12 mouse cellular contexts compared by ENCODE assay signal in genomic region chr12:4117579-4117978, GRCm38 (mm10). TPM values are rescaled to one million over a fixed set of nuclear protein-coding genes. Genes with fewer than 3 reads are reported as not detected.
A peak's percentile ranks its signal among the peaks of the same experiment; 100 is the strongest.
DNase-seq lines count a peak whose midpoint lies in the region; ATAC-seq and TF ChIP-seq lines count a peak whose summit lies in the region.
"Had no signal": no experiment of that assay in that cellular context is flagged by ENCODE, and none has a peak within 500 bp of the region (broad histone marks: within the 10 kb centered on the region; RNA-seq: fewer than 3 reads in every experiment).

No protein-coding gene starts in this region.

- no peak overlapping the region for H3K4me2 ChIP-seq in forebrain, postnatal 0 days (ENCODE audit: low read depth)
- H3K4me2 ChIP-seq in forebrain, embryonic 11.5 days (ENCODE audit: low read depth, low read length, severe bottlenecking) = no peak overlapping the region
- no peak overlapping the region for H3K4me2 ChIP-seq in limb, embryonic 13.5 days (replicated peaks)

- no peak for DNase-seq in forebrain, postnatal 0 days
- no peak for DNase-seq in forebrain, embryonic 11.5 days (ENCODE audit: low spot score)
- DNase-seq in limb, embryonic 10.5 days (ENCODE audit: low spot score) = no peak
- DNase-seq in left cerebral cortex, postnatal 14 days (ENCODE audit: low spot score in 2 of 2) = peak; percentile 73 to 81
- DNase-seq in right cerebral cortex, postnatal 4 days = peak; percentile 40
- no peak for DNase-seq in kidney, adult 8-10 months
- no peak for DNase-seq in cerebellum, postnatal 4 days (ENCODE audit: low spot score in 2 of 2)
- DNase-seq: cerebellum, adult 18-20 months; gastrocnemius, postnatal 14 days; kidney, postnatal 25 days had no signal

- peak; percentile 70 for ATAC-seq in forebrain, postnatal 0 days
- ATAC-seq in forebrain, embryonic 11.5 days (replicated peaks; ENCODE audit: low FRiP score) = no peak
- ATAC-seq in limb, embryonic 13.5 days (ENCODE audit: low FRiP score, low read depth) = peak; percentile 44

- no peak overlapping the region for H3K9ac ChIP-seq in forebrain, postnatal 0 days
- H3K9ac ChIP-seq in forebrain, embryonic 11.5 days (ENCODE audit: low read length) = no peak overlapping the region
- H3K9ac ChIP-seq in limb, embryonic 13.5 days = no peak overlapping the region
- H3K9ac ChIP-seq: liver, embryonic 14.5 days had no signal

- H3K4me3 ChIP-seq in forebrain, postnatal 0 days (ENCODE audit: low read depth, low read length) = no peak overlapping the region
- no peak overlapping the region for H3K4me3 ChIP-seq in forebrain, embryonic 11.5 days (ENCODE audit: low read depth, low read length)
- H3K4me3 ChIP-seq in limb, embryonic 13.5 days = no peak overlapping the region
- no peak overlapping the region for H3K4me3 ChIP-seq in limb, embryonic 10.5 days

- TF ChIP-seq CTCF in forebrain, postnatal 0 days (IDR thresholded peaks at IDR 0.05; ENCODE audit: low read depth) = no peak

- H3K4me1 ChIP-seq in forebrain, postnatal 0 days (ENCODE audit: insufficient read depth) = no peaks in the 10 kb centered on the region
- no peaks in the 10 kb centered on the region for H3K4me1 ChIP-seq in forebrain, embryonic 11.5 days (replicated peaks; ENCODE audit: control insufficient read depth, insufficient read depth, low read length)
- H3K4me1 ChIP-seq in limb, embryonic 13.5 days = no peaks in the 10 kb centered on the region
- peaks cover under 1% of the 10 kb centered on the region; the same call in 1 of the 2 replicates for H3K4me1 ChIP-seq in limb, embryonic 10.5 days

- WGBS in forebrain, postnatal 0 days = 64% methylated on average over 4 of the region's 4 CpGs
- WGBS in forebrain, embryonic 11.5 days = 78% methylated on average over 4 of the region's 4 CpGs
- WGBS in limb, embryonic 13.5 days = 60% methylated on average over 4 of the region's 4 CpGs
- 80% methylated on average over 4 of the region's 4 CpGs for WGBS in limb, embryonic 10.5 days

- no peaks in the 10 kb centered on the region for H3K27me3 ChIP-seq in forebrain, postnatal 0 days (ENCODE audit: insufficient read depth, low read length)
- no peaks in the 10 kb centered on the region for H3K27me3 ChIP-seq in forebrain, embryonic 11.5 days (ENCODE audit: control insufficient read depth, insufficient read depth, low read length)
- H3K27me3 ChIP-seq in limb, embryonic 13.5 days = no peaks in the 10 kb centered on the region
- H3K27me3 ChIP-seq in limb, embryonic 10.5 days (ENCODE audit: low read depth, poor library complexity, severe bottlenecking) = no peaks in the 10 kb centered on the region

- intact Hi-C loops in left cerebral cortex, postnatal 14 days (cut with DNase I) = no loop called here

- peaks cover 7% of the 10 kb centered on the region for H3K36me3 ChIP-seq in forebrain, postnatal 0 days (ENCODE audit: insufficient read depth)
- no peaks in the 10 kb centered on the region for H3K36me3 ChIP-seq in forebrain, embryonic 11.5 days (ENCODE audit: control insufficient read depth, insufficient read depth, low read length)
- peaks cover 4% of the 10 kb centered on the region for H3K36me3 ChIP-seq in limb, embryonic 13.5 days
- no peaks in the 10 kb centered on the region for H3K36me3 ChIP-seq in limb, embryonic 10.5 days

- H3K9me3 ChIP-seq in forebrain, postnatal 0 days (ENCODE audit: low read length) = no peaks in the 10 kb centered on the region
- no peaks in the 10 kb centered on the region for H3K9me3 ChIP-seq in forebrain, embryonic 11.5 days (ENCODE audit: control insufficient read depth, low read length)
- no peaks in the 10 kb centered on the region for H3K9me3 ChIP-seq in limb, embryonic 13.5 days
- H3K9me3 ChIP-seq in limb, embryonic 10.5 days (replicated peaks) = no peaks in the 10 kb centered on the region

- peak overlapping the region; percentile 35 for H3K27ac ChIP-seq in forebrain, postnatal 0 days (ENCODE audit: low read depth, low read length)
- H3K27ac ChIP-seq in forebrain, embryonic 11.5 days (ENCODE audit: low read depth, low read length) = no peak overlapping the region
- no peak overlapping the region for H3K27ac ChIP-seq in limb, embryonic 13.5 days
- no peak overlapping the region for H3K27ac ChIP-seq in limb, embryonic 10.5 days
- H3K27ac ChIP-seq: liver, embryonic 14.5 days had no signal

RNA-seq across cellular contexts. Expression of gene Adcy3, which starts 15.3 kb away (rescaled TPM):
- 25.7 and 29.7 TPM in 2 replicates for total RNA-seq in forebrain, postnatal 0 days (2014; rRNA removed)
- polyA plus RNA-seq in forebrain, postnatal 0 days (2015; fragmentation: Nextera tagmentation; extraction: Ambion mirVana) = 6.9 and 10.2 TPM in 2 replicates
- 5.1 and 6.1 TPM in 2 replicates for polyA plus RNA-seq in forebrain, embryonic 11.5 days (2014; fragmentation: Nextera tagmentation; extraction: Ambion mirVana)
- 12.1 and 12.4 TPM in 2 replicates for polyA plus RNA-seq in limb, embryonic 13.5 days (2015; fragmentation: Nextera tagmentation; extraction: Ambion mirVana)
- 8.1 and 8.4 TPM in 2 replicates for polyA plus RNA-seq in limb, embryonic 10.5 days (2016; fragmentation: Nextera tagmentation; extraction: Ambion mirVana)
- total RNA-seq in left cerebral cortex, postnatal 14 days (2021) = 10 to 100 TPM; 54.3 to 57.5 TPM

RNA-seq across cellular contexts. Expression of gene Dnajc27, which starts 35.2 kb away (rescaled TPM):
- total RNA-seq in forebrain, postnatal 0 days (2014; rRNA removed) = 33.8 and 37.4 TPM in 2 replicates
- 13.1 and 19.2 TPM in 2 replicates for polyA plus RNA-seq in forebrain, postnatal 0 days (2015; fragmentation: Nextera tagmentation; extraction: Ambion mirVana)
- 12.9 and 14.9 TPM in 2 replicates for polyA plus RNA-seq in forebrain, embryonic 11.5 days (2014; fragmentation: Nextera tagmentation; extraction: Ambion mirVana)
- 9.1 and 9.5 TPM in 2 replicates for polyA plus RNA-seq in limb, embryonic 13.5 days (2015; fragmentation: Nextera tagmentation; extraction: Ambion mirVana)
- polyA plus RNA-seq in limb, embryonic 10.5 days (2016; fragmentation: Nextera tagmentation; extraction: Ambion mirVana) = 9.5 and 11.7 TPM in 2 replicates
- total RNA-seq in left cerebral cortex, postnatal 14 days (2021) = 10 to 100 TPM; 80.8 to 82.0 TPM

Comparison
In these comparisons a context has a peak if more than half of its experiments do, and no peak if none do; other contexts are left out.
1. DNase-seq: peak in left cerebral cortex, postnatal 14 days (2 of 2) and right cerebral cortex, postnatal 4 days (single experiment); none in forebrain, postnatal 0 days (single experiment), forebrain, embryonic 11.5 days (single experiment), limb, embryonic 10.5 days (single experiment), kidney, adult 8-10 months (0 of 2) and cerebellum, postnatal 4 days (0 of 2).